Mouse (Mus musculus) gastrocnemius, adult 8-10 months (tissue): ENCODE data around the gene Evx2. TPM values are rescaled to one million over a fixed set of nuclear protein-coding genes. Genes with fewer than 3 reads are reported as not detected.

ENCODE experiments used
- DNase-seq, 2 experiments: peaks; one replicate each; pipeline ENCODE4 v3.0.0; 2022; ENCODE audit warnings: low spot score in 2 of 2
- total RNA-seq, 4 experiments: library from RNA; stranded (reverse); gene quantifications; 2 replicates each; pipeline ENCODE4 v1.2.4; 2022

The Evx2 gene
- total RNA-seq, 4 experiments from 2014 or later: not detected

GRCm38 (mm10) chr2:74681594-74682531 lies 22.5 kb upstream of the Evx2 start:
- no peak for DNase-seq

- DNase-seq: no peak
Observed at GRCm38 (mm10) chr2:74680561-74681398, 21.4 kb upstream of the Evx2 start.

GRCm38 (mm10) chr2:74679980-74680379 lies 20.6 kb upstream of the Evx2 start:
- DNase-seq: no peak

GRCm38 (mm10) chr2:74679596-74679971 lies 20.2 kb upstream of the Evx2 start:
- no peak for DNase-seq

- DNase-seq: no peak
Observed at GRCm38 (mm10) chr2:74678891-74679595, 19.7 kb upstream of the Evx2 start, which contains the start of gene Hoxd11. Gene Hoxd11 (plus strand): TSS chr2:74679557.

- DNase-seq: no peak
Observed at GRCm38 (mm10) chr2:74677106-74677505, 17.7 kb upstream of the Evx2 start.

GRCm38 (mm10) chr2:74676376-74677052 lies 17.2 kb upstream of the Evx2 start:
- DNase-seq: no peak

- DNase-seq: no peak
Observed at GRCm38 (mm10) chr2:74675666-74676282, 16.4 kb upstream of the Evx2 start.

- DNase-seq: no peak
Observed at GRCm38 (mm10) chr2:74674881-74675665, 15.7 kb upstream of the Evx2 start, which contains the start of gene Hoxd12. Gene Hoxd12 (plus strand): TSS chr2:74675013.

- DNase-seq: no peak
Observed at GRCm38 (mm10) chr2:74673835-74674425, 14.6 kb upstream of the Evx2 start.

- DNase-seq: no peak
Observed at GRCm38 (mm10) chr2:74672481-74673362, 13.4 kb upstream of the Evx2 start.

GRCm38 (mm10) chr2:74671847-74672246 lies 12.5 kb upstream of the Evx2 start:
- DNase-seq: no peak

- DNase-seq: no peak
Observed at GRCm38 (mm10) chr2:74670632-74671188, 11.4 kb upstream of the Evx2 start.

GRCm38 (mm10) chr2:74669650-74670235 lies 10.4 kb upstream of the Evx2 start:
- DNase-seq: no peak

- no peak for DNase-seq
Observed at GRCm38 (mm10) chr2:74669230-74669578, 9.8 kb upstream of the Evx2 start.

GRCm38 (mm10) chr2:74668370-74669229 lies 9.2 kb upstream of the Evx2 start:
- no peak for DNase-seq
